Mouse (Mus musculus) lung, embryonic 15.5 days (tissue): Measurements from ENCODE around the gene Obsl1. TPM values are rescaled to one million over a fixed set of nuclear protein-coding genes. Genes with fewer than 3 reads are reported as not detected.

ENCODE experiments used
- ATAC-seq: fragments of 200-750 bp; cut with Nextera tagmentation; 2 replicates; pipeline ENCODE4 v1.8.0; 2017; ENCODE audit warnings: moderate number of reproducible peaks, borderline replicate concordance; ENCODE audit not compliant: low FRiP score, low TSS enrichment; ENCODE audit errors: extremely low read depth
- H3K27ac ChIP-seq: fragments of 300-500 bp; sonication (generic); 2 replicates; pipeline ENCODE4 v1.5.1; 2015; ENCODE audit warnings: moderate library complexity, mild to moderate bottlenecking, inconsistent platforms
- H3K27me3 ChIP-seq: fragments of 300-500 bp; sonication (generic); 2 replicates; pipeline ENCODE4 v1.6.1; 2015; ENCODE audit warnings: inconsistent platforms
- H3K36me3 ChIP-seq: fragments of 300-500 bp; sonication (generic); 2 replicates; pipeline ENCODE4 v1.6.1; 2015; ENCODE audit warnings: inconsistent platforms
- H3K4me1 ChIP-seq: fragments of 300-500 bp; sonication (generic); 2 replicates; pipeline ENCODE4 v1.6.1; 2015; ENCODE audit warnings: inconsistent platforms
- H3K4me2 ChIP-seq: fragments of 300-500 bp; sonication (generic); 2 replicates; pipeline ENCODE4 v1.6.1; 2015; ENCODE audit warnings: inconsistent platforms, mild to moderate bottlenecking, moderate library complexity
- H3K4me3 ChIP-seq: fragments of 300-500 bp; sonication (generic); 2 replicates; pipeline ENCODE4 v1.5.1; 2015; ENCODE audit warnings: mild to moderate bottlenecking, inconsistent platforms
- H3K9ac ChIP-seq: fragments of 300-500 bp; sonication (generic); 2 replicates; pipeline ENCODE4 v1.6.1; 2015; ENCODE audit warnings: inconsistent platforms
- H3K9me3 ChIP-seq: fragments of 300-500 bp; sonication (generic); 2 replicates; pipeline ENCODE4 v1.6.1; 2016; ENCODE audit warnings: inconsistent platforms
- WGBS: fragments of 180-500 bp; shearing (Covaris S2); methylation state at CpG from one replicate; pipeline ENCODE4 v1.1.7; 2015; 5-methylcytosine and 5-hydroxymethylcytosine counted together
- polyA plus RNA-seq: library from polyadenylated mRNA; unstranded; fragments of >200 nt; fragmentation: Nextera tagmentation; extraction: Ambion mirVana; gene quantifications from 2 replicates; pipeline ENCODE4 v1.2.1, GENCODE M21; 2015

The Obsl1 gene
- polyA plus RNA-seq, 1 experiment from 2014 or later: 74.0 TPM

GRCm38 (mm10) chr1:75479635-75479989 is 26.6 kb downstream of the Obsl1 start:
- under 1% methylated on average over 19 of the region's 24 CpGs for WGBS
- H3K4me3 ChIP-seq: peak overlapping the region; percentile 88
- H3K36me3 ChIP-seq: peaks cover 17% of the 10 kb centered on the region
- H3K27ac ChIP-seq: no peak overlapping the region
- no peaks in the 10 kb centered on the region for H3K9me3 ChIP-seq
- peak; percentile 12; the same call in 1 of the 2 replicates for ATAC-seq
- H3K4me1 ChIP-seq: peaks cover 22% of the 10 kb centered on the region
- H3K9ac ChIP-seq: no peak overlapping the region
- peak overlapping the region; percentile 85 for H3K4me2 ChIP-seq
- H3K27me3 ChIP-seq: peaks cover 62% of the 10 kb centered on the region

- peak within 1 kb of the TSS; percentile 88 for H3K27ac ChIP-seq
- peak; percentile 92 for ATAC-seq
- peak within 1 kb of the TSS; percentile 85 for H3K4me2 ChIP-seq
- WGBS: under 1% methylated on average over 76 of the region's 76 CpGs
- H3K4me3 ChIP-seq: peak within 1 kb of the TSS; percentile 88
- peak within 1 kb of the TSS; percentile 73 for H3K9ac ChIP-seq
- no peaks in the 10 kb centered on the region for H3K9me3 ChIP-seq
- peaks cover 20% of the 10 kb centered on the region for H3K36me3 ChIP-seq
- H3K4me1 ChIP-seq: peaks cover 22% of the 10 kb centered on the region
- peaks cover 57% of the 10 kb centered on the region for H3K27me3 ChIP-seq
Observed at GRCm38 (mm10) chr1:75478916-75479634, 27.2 kb downstream of the Obsl1 start, which contains the start of the genes Chpf and Tmem198. Chpf (minus strand) TSS chr1:75479307. Tmem198 (plus strand) TSS chr1:75479532.

- Histone ChIP-seq H3K4me2 (peak overlapping the region; percentile 85), H3K27me3 (peaks cover 51% of the 10 kb centered on the region), H3K27ac (peak overlapping the region; percentile 88), H3K9me3 (no peaks in the 10 kb centered on the region), H3K36me3 (peaks cover 25% of the 10 kb centered on the region), H3K9ac (peak overlapping the region; percentile 73), H3K4me1 (peaks cover 22% of the 10 kb centered on the region), H3K4me3 (peak overlapping the region; percentile 88)
- peak; percentile 0; the same call in 1 of the 2 replicates for ATAC-seq
- WGBS: 0% methylated on average over 20 of the region's 25 CpGs
Observed at GRCm38 (mm10) chr1:75478497-75478896, 27.8 kb downstream of the Obsl1 start.

- WGBS: 33% methylated on average over 3 of the region's 3 CpGs
- Histone ChIP-seq H3K36me3 (peaks cover 26% of the 10 kb centered on the region), H3K4me3 (peak overlapping the region; percentile 88), H3K27me3 (peaks cover 45% of the 10 kb centered on the region), H3K9ac (no peak overlapping the region), H3K27ac (no peak overlapping the region; the same call in 1 of the 2 replicates), H3K4me1 (peaks cover 22% of the 10 kb centered on the region), H3K9me3 (no peaks in the 10 kb centered on the region), H3K4me2 (peak overlapping the region; percentile 85)
- ATAC-seq: no peak
Observed at GRCm38 (mm10) chr1:75477966-75478290, 28.3 kb downstream of the Obsl1 start.

GRCm38 (mm10) chr1:75477264-75477965 is 28.8 kb downstream of the Obsl1 start:
- Histone ChIP-seq H3K27ac (no peak overlapping the region), H3K4me3 (peak overlapping the region; percentile 23)

GRCm38 (mm10) chr1:75476441-75476840 is 29.8 kb downstream of the Obsl1 start:
- H3K4me1 ChIP-seq: peaks cover 22% of the 10 kb centered on the region
- H3K9me3 ChIP-seq: no peaks in the 10 kb centered on the region
- peaks cover 26% of the 10 kb centered on the region for H3K36me3 ChIP-seq
- H3K4me2 ChIP-seq: no peak overlapping the region
- no peak overlapping the region for H3K27ac ChIP-seq
- H3K4me3 ChIP-seq: no peak overlapping the region
- no peak overlapping the region for H3K9ac ChIP-seq
- peaks cover 31% of the 10 kb centered on the region for H3K27me3 ChIP-seq
- WGBS: 94% methylated on average over 11 of the region's 11 CpGs
- no peak for ATAC-seq

More at GRCm38 (mm10) chr1:75477264-75477965, 28.8 kb downstream of the Obsl1 start:
- peaks cover 22% of the 10 kb centered on the region for H3K4me1 ChIP-seq
- no peaks in the 10 kb centered on the region for H3K9me3 ChIP-seq
- peaks cover 40% of the 10 kb centered on the region for H3K27me3 ChIP-seq
- 13% methylated on average over 35 of the region's 35 CpGs for WGBS
- no peak for ATAC-seq
- peaks cover 26% of the 10 kb centered on the region for H3K36me3 ChIP-seq
- no peak overlapping the region for H3K9ac ChIP-seq
- H3K4me2 ChIP-seq: peak overlapping the region; percentile 85

- WGBS: 75% methylated on average over 17 of the region's 17 CpGs
- Histone ChIP-seq H3K4me3 (no peak overlapping the region), H3K4me1 (no peaks in the 10 kb centered on the region), H3K4me2 (no peak overlapping the region), H3K27me3 (peaks cover 39% of the 10 kb centered on the region), H3K36me3 (peaks cover 7% of the 10 kb centered on the region; the same call in 1 of the 2 replicates), H3K27ac (no peak overlapping the region), H3K9me3 (no peaks in the 10 kb centered on the region), H3K9ac (no peak overlapping the region)
- ATAC-seq: no peak
Observed at GRCm38 (mm10) chr1:75469287-75469825, 36.9 kb downstream of the Obsl1 start.

- WGBS: 7% methylated on average over 14 of the region's 14 CpGs
- Histone ChIP-seq H3K36me3 (no peaks in the 10 kb centered on the region), H3K27ac (no peak overlapping the region), H3K4me3 (no peak overlapping the region), H3K4me2 (no peak overlapping the region), H3K27me3 (peaks cover 39% of the 10 kb centered on the region), H3K9me3 (no peaks in the 10 kb centered on the region), H3K9ac (no peak overlapping the region), H3K4me1 (no peaks in the 10 kb centered on the region)
- ATAC-seq: peak; percentile 70; the same call in 1 of the 2 replicates
Observed at GRCm38 (mm10) chr1:75467215-75467927, 38.9 kb downstream of the Obsl1 start.

GRCm38 (mm10) chr1:75463652-75464204 is 42.5 kb downstream of the Obsl1 start:
- Histone ChIP-seq H3K9me3 (no peaks in the 10 kb centered on the region), H3K9ac (no peak overlapping the region), H3K4me3 (no peak overlapping the region), H3K27ac (no peak overlapping the region), H3K4me1 (peaks cover 9% of the 10 kb centered on the region), H3K4me2 (no peak overlapping the region), H3K27me3 (peaks cover 37% of the 10 kb centered on the region), H3K36me3 (no peaks in the 10 kb centered on the region)
- ATAC-seq: no peak
- WGBS: 67% methylated on average over 5 of the region's 5 CpGs

GRCm38 (mm10) chr1:75462636-75463035 is 43.6 kb downstream of the Obsl1 start:
- Histone ChIP-seq H3K9me3 (no peaks in the 10 kb centered on the region), H3K27me3 (peaks cover 36% of the 10 kb centered on the region), H3K4me2 (no peak overlapping the region), H3K9ac (no peak overlapping the region), H3K4me1 (peaks cover 19% of the 10 kb centered on the region), H3K36me3 (no peaks in the 10 kb centered on the region), H3K4me3 (no peak overlapping the region), H3K27ac (no peak overlapping the region)
- WGBS: 47% methylated on average over 1 of the region's 1 CpGs
- no peak for ATAC-seq

- Histone ChIP-seq H3K36me3 (no peaks in the 10 kb centered on the region), H3K27ac (no peak overlapping the region), H3K9me3 (no peaks in the 10 kb centered on the region), H3K4me2 (no peak overlapping the region), H3K4me1 (peaks cover 22% of the 10 kb centered on the region), H3K9ac (no peak overlapping the region), H3K4me3 (no peak overlapping the region), H3K27me3 (peaks cover 49% of the 10 kb centered on the region)
- no peak for ATAC-seq
- WGBS: 57% methylated on average over 7 of the region's 7 CpGs
Observed at GRCm38 (mm10) chr1:75460297-75460696, 46.0 kb downstream of the Obsl1 start.
